Mouse (Mus musculus): ENCODE data around the gene 4930562C15Rik. TPM values are rescaled to one million over a fixed set of nuclear protein-coding genes. Genes with fewer than 3 reads are reported as not detected.
A peak's percentile ranks its signal among the peaks of the same experiment; 100 is the strongest.

4930562C15Rik gene
- polyA plus RNA-seq, 1 experiment from 2014 or later: 1.3 TPM

GRCm38 (mm10) chr16:4879101-4879707, 44.0 kb downstream of the 4930562C15Rik start:
- peak overlapping the region; percentile 92 for H3K9ac ChIP-seq (replicated peaks; ENCODE audit: low read depth, low read length)
- H3K9me3 ChIP-seq (ENCODE audit: control insufficient read depth, low read depth, low read length): no peaks in the 10 kb centered on the region
- H3K4me1 ChIP-seq (ENCODE audit: control insufficient read depth, insufficient read depth, low read length): peaks cover 34% of the 10 kb centered on the region
- peak overlapping the region; percentile 86 for H3K4me2 ChIP-seq (replicated peaks; ENCODE audit: low read depth, low read length)
- H3K4me3 ChIP-seq (ENCODE audit: low read depth, low read length): peak overlapping the region; percentile 90
- H3K27me3 ChIP-seq (ENCODE audit: control insufficient read depth, insufficient read depth, low read length): no peaks in the 10 kb centered on the region
- ATAC-seq (ENCODE audit: insufficient number of reproducible peaks, insufficient read depth, low FRiP score, low read depth): peak; percentile 8; the same call in 1 of the 2 replicates
- peaks cover 19% of the 10 kb centered on the region for H3K36me3 ChIP-seq (ENCODE audit: control insufficient read depth, insufficient read depth, low read length)
- H3K27ac ChIP-seq (ENCODE audit: low read length): peak overlapping the region; percentile 100
- WGBS: under 1% methylated on average over 49 of the region's 54 CpGs

- WGBS: under 1% methylated on average over 40 of the region's 40 CpGs
- H3K27me3 ChIP-seq (ENCODE audit: control insufficient read depth, insufficient read depth, low read length): no peaks in the 10 kb centered on the region
These were observed 44.5 kb downstream of the 4930562C15Rik start for GRCm38 (mm10) chr16:4879708-4880124.

DNA sequence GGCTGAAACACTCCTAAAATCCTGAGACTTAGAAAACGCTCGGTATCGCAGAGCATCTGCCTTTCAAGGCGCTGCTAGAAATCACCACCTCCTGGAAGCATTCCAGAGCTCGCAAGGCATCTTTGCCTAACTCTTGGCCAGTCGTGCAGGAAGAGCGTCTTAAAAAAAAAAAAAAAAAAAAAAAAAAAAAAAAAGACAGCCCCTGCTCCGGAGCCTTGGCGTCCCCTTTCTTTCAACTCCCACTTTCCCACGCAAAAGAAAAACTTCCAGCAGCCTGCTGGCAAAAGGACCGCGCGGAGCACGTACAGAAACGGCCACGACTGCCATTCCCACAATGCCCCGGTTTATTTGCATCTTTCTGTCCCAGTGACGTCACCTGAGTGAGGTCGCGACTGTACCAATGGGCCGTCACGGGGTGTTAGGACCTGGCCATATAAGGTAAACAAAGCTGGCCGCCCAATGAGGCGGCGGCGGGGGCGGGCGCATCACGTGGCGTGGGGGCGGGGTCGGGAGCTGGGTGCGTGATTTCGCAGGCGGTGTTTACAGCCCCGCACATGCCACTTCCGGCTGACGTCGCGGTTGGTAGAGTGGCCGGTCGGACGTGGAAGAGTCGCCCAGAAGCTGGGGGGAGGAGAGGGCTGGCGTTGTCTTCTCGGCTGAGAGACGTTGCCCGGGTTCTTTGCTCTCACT, 45.1 kb downstream of the 4930562C15Rik start, which contains the start of gene Ubald1:
Ubald1 (minus strand) TSS at position 180 of the 690 bp plus-strand sequence.
- H3K4me2 ChIP-seq (replicated peaks; ENCODE audit: low read depth, low read length): peak within 1 kb of the TSS; percentile 86
- H3K36me3 ChIP-seq (ENCODE audit: control insufficient read depth, insufficient read depth, low read length): peaks cover 11% of the 10 kb centered on the region
- no peaks in the 10 kb centered on the region for H3K27me3 ChIP-seq (ENCODE audit: control insufficient read depth, insufficient read depth, low read length)
- under 1% methylated on average over 48 of the region's 48 CpGs for whole genome bisulfite sequencing
- H3K9me3 ChIP-seq (ENCODE audit: control insufficient read depth, low read depth, low read length): no peaks in the 10 kb centered on the region
- peak within 1 kb of the TSS; percentile 90 for H3K4me3 ChIP-seq (ENCODE audit: low read depth, low read length)
- peak within 1 kb of the TSS; percentile 94 for H3K9ac ChIP-seq (replicated peaks; ENCODE audit: low read depth, low read length)
- H3K4me1 ChIP-seq (ENCODE audit: control insufficient read depth, insufficient read depth, low read length): peaks cover 34% of the 10 kb centered on the region
- peak; percentile 87 for ATAC-seq (ENCODE audit: insufficient number of reproducible peaks, insufficient read depth, low FRiP score, low read depth)
- peak within 1 kb of the TSS; percentile 100 for H3K27ac ChIP-seq (ENCODE audit: low read length)

More at GRCm38 (mm10) chr16:4879708-4880124, 44.5 kb downstream of the 4930562C15Rik start:
- peak overlapping the region; percentile 90 for H3K4me3 ChIP-seq (ENCODE audit: low read depth, low read length)
- peak; percentile 82 for ATAC-seq (ENCODE audit: insufficient number of reproducible peaks, insufficient read depth, low FRiP score, low read depth)
- peaks cover 34% of the 10 kb centered on the region for H3K4me1 ChIP-seq (ENCODE audit: control insufficient read depth, insufficient read depth, low read length)
- H3K9me3 ChIP-seq (ENCODE audit: control insufficient read depth, low read depth, low read length): no peaks in the 10 kb centered on the region
- H3K36me3 ChIP-seq (ENCODE audit: control insufficient read depth, insufficient read depth, low read length): peaks cover 16% of the 10 kb centered on the region
- peak overlapping the region; percentile 100 for H3K27ac ChIP-seq (ENCODE audit: low read length)
- H3K9ac ChIP-seq (replicated peaks; ENCODE audit: low read depth, low read length): peak overlapping the region; percentile 92
- peak overlapping the region; percentile 86 for H3K4me2 ChIP-seq (replicated peaks; ENCODE audit: low read depth, low read length)

GRCm38 (mm10) chr16:4881400-4882351, 46.5 kb downstream of the 4930562C15Rik start:
- H3K4me2 ChIP-seq (replicated peaks; ENCODE audit: low read depth, low read length): peak overlapping the region; percentile 63
- no peak for ATAC-seq (ENCODE audit: insufficient number of reproducible peaks, insufficient read depth, low FRiP score, low read depth)
- H3K4me1 ChIP-seq (ENCODE audit: control insufficient read depth, insufficient read depth, low read length): peaks cover 25% of the 10 kb centered on the region
- H3K27ac ChIP-seq (ENCODE audit: low read length): peak overlapping the region; percentile 100; the same call in 1 of the 2 replicates
- H3K9me3 ChIP-seq (ENCODE audit: control insufficient read depth, low read depth, low read length): no peaks in the 10 kb centered on the region
- no peak overlapping the region; the same call in 1 of the 2 replicates for H3K9ac ChIP-seq (replicated peaks; ENCODE audit: low read depth, low read length)
- WGBS: 74% methylated on average over 10 of the region's 10 CpGs
- no peaks in the 10 kb centered on the region for H3K36me3 ChIP-seq (ENCODE audit: control insufficient read depth, insufficient read depth, low read length)
- no peaks in the 10 kb centered on the region for H3K27me3 ChIP-seq (ENCODE audit: control insufficient read depth, insufficient read depth, low read length)
- H3K4me3 ChIP-seq (ENCODE audit: low read depth, low read length): peak overlapping the region; percentile 90

DNA sequence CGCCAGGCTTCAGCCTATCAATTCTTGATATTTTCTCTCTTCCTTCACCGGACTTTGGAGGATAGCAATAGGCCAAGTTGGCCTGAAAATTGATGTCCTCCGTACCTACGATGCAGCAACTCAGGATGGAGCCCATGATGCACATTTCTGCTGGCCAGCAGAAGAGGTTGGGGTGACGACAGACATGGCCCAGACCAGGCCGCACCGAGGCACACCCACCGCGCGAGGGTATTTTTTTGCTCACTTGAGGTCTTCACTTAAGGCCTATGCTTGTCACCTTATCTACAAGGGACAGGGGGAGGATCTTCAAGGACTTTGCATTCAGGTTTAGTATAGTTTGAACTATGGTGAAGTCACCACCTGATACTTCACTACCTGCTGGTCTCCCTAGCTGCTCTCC, 49.7 kb downstream of the 4930562C15Rik start:
- H3K4me1 ChIP-seq (ENCODE audit: control insufficient read depth, insufficient read depth, low read length): peaks cover 31% of the 10 kb centered on the region; the same call in 1 of the 2 replicates
- 93% methylated on average over 10 of the region's 10 CpGs for whole genome bisulfite sequencing
- H3K27ac ChIP-seq (ENCODE audit: low read length): no peak overlapping the region
- no peak overlapping the region for H3K4me2 ChIP-seq (replicated peaks; ENCODE audit: low read depth, low read length)
- H3K4me3 ChIP-seq (ENCODE audit: low read depth, low read length): peak overlapping the region; percentile 90; the same call in 1 of the 2 replicates
- no peaks in the 10 kb centered on the region for H3K27me3 ChIP-seq (ENCODE audit: control insufficient read depth, insufficient read depth, low read length)
- no peak for ATAC-seq (ENCODE audit: insufficient number of reproducible peaks, insufficient read depth, low FRiP score, low read depth)
- H3K36me3 ChIP-seq (ENCODE audit: control insufficient read depth, insufficient read depth, low read length): no peaks in the 10 kb centered on the region
- H3K9ac ChIP-seq (replicated peaks; ENCODE audit: low read depth, low read length): no peak overlapping the region
- H3K9me3 ChIP-seq (ENCODE audit: control insufficient read depth, low read depth, low read length): no peaks in the 10 kb centered on the region

- WGBS: under 1% methylated on average over 64 of the region's 74 CpGs
- peak; percentile 85 for ATAC-seq (ENCODE audit: insufficient number of reproducible peaks, insufficient read depth, low FRiP score, low read depth)
- Histone ChIP-seq H3K4me3 (ENCODE audit: low read depth, low read length) (peak within 1 kb of the TSS; percentile 90), H3K27ac (ENCODE audit: low read length) (peak within 1 kb of the TSS; percentile 87), H3K9ac (replicated peaks; ENCODE audit: low read depth, low read length) (peak within 1 kb of the TSS; percentile 91), H3K4me1 (ENCODE audit: control insufficient read depth, insufficient read depth, low read length) (peaks cover 31% of the 10 kb centered on the region; the same call in 1 of the 2 replicates), H3K27me3 (ENCODE audit: control insufficient read depth, insufficient read depth, low read length) (no peaks in the 10 kb centered on the region), H3K36me3 (ENCODE audit: control insufficient read depth, insufficient read depth, low read length) (no peaks in the 10 kb centered on the region), H3K9me3 (ENCODE audit: control insufficient read depth, low read depth, low read length) (no peaks in the 10 kb centered on the region), H3K4me2 (replicated peaks; ENCODE audit: low read depth, low read length) (peak within 1 kb of the TSS; percentile 67)
These were observed 50.8 kb downstream of the 4930562C15Rik start, which contains the start of gene Mgrn1 for GRCm38 (mm10) chr16:4885760-4886689. Mgrn1 (plus strand) TSS chr16:4886249.

GRCm38 (mm10) chr16:4886690-4887020, 51.4 kb downstream of the 4930562C15Rik start:
- Histone ChIP-seq H3K4me3 (ENCODE audit: low read depth, low read length) (peak overlapping the region; percentile 90), H3K4me2 (replicated peaks; ENCODE audit: low read depth, low read length) (peak overlapping the region; percentile 67), H3K27me3 (ENCODE audit: control insufficient read depth, insufficient read depth, low read length) (no peaks in the 10 kb centered on the region), H3K9ac (replicated peaks; ENCODE audit: low read depth, low read length) (peak overlapping the region; percentile 91), H3K4me1 (ENCODE audit: control insufficient read depth, insufficient read depth, low read length) (peaks cover 27% of the 10 kb centered on the region; the same call in 1 of the 2 replicates), H3K9me3 (ENCODE audit: control insufficient read depth, low read depth, low read length) (no peaks in the 10 kb centered on the region), H3K36me3 (ENCODE audit: control insufficient read depth, insufficient read depth, low read length) (no peaks in the 10 kb centered on the region), H3K27ac (ENCODE audit: low read length) (peak overlapping the region; percentile 87)
- ATAC-seq (ENCODE audit: insufficient number of reproducible peaks, insufficient read depth, low FRiP score, low read depth): no peak
- 2% methylated on average over 8 of the region's 8 CpGs for WGBS
